Mouse (Mus musculus) thymus, postnatal 25 days (tissue): Measurements from ENCODE around the gene Ctrl.

Experiments used
- DNase-seq: peaks from one replicate; pipeline ENCODE4 v3.0.0; 2022

The Ctrl gene

GRCm38 (mm10) chr8:105937496-105938305 is 4.0 kb upstream of the Ctrl start:
- DNase-seq = peak; percentile 69

DNA sequence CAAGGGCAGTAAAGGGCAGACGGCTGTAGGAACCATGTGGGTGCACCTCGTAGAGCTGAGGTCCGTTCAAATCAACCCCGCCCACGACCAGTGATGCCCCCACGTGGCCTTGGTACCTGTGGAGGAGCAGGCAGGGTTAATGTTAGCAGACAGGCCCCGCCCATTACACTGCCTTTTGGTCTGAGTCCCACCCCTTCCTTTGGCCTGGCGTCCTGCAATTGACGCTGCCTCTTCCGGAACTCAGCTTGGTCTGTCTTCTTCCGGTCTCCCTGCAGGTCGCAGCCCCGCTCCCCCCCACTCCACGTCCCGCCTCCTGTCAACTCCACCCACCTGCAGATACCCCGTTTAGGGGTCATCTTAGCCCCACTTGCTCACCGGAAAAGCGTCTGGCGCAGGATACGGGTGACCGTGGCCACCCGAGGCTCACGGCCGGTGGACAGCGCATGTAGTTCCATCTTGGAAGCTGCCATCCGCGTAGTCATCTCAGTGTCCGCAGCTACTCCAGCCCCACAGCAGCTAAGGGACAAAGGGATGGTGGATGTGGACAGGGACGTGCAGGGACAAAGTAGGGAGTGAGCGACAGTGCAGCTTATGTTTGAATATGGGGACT is 3.3 kb upstream of the Ctrl start:
- peak; percentile 68 for DNase-seq

DNA sequence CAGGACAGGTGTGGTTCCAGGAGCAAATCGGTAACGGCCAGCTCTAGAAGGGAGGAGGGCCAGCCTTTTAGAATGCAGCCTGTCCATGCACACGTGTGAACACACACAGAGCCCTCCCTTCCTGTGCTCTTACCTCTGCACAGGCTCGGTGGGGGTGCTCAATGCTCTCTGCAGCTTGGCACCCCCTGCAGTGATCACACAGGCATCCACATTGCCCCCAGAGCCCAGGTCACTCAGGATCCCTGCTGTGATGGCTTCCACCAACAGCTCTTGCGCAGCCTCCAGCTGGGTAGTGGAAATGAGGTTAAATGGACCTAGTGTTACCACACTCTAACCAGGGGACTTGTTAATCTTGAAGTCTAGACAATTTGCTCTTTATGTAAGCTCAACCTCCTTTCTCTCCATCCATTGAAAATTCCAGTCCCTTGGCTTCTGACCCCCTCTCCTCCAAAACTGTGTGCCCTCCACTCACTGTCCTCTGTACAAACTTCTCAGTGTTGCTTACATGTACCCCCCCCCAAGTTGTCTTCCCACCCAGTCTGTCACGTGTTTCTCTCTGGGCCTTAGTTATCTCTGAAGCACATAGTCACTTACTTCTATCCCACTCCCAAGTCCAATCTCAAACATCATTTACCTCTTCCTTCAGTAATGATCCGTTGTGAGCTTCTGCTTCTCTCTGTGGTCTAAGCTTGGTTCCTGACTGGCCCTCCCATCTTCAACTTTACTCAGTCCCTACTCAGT is 2.4 kb upstream of the Ctrl start:
- no peak for DNase-seq

- DNase-seq = no peak
Observed at GRCm38 (mm10) chr8:105935105-105935504, 1.4 kb upstream of the Ctrl start.

DNA sequence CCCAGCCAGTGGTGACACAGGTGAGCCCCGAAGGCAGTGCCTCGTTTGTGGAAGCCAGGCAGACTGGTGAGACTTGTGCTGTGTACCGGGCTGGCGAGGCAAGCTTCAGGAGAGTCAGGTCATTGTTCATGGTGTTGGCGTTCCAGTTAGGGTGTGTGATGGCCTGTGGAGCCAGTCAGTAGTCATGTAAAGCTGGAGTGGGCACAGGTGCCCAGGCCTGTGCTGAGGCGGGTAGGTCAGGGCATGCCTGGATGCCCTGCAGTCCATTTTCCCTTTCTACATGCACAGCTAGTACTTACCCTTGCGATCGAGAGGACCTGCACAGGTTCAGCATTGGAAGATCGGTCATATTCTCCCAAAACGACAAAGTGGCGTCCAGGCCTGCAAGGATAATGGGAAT is 1.1 kb downstream of the Ctrl start:
- DNase-seq = no peak

GRCm38 (mm10) chr8:105931271-105931670 is 2.4 kb downstream of the Ctrl start:
- DNase-seq = no peak

DNA sequence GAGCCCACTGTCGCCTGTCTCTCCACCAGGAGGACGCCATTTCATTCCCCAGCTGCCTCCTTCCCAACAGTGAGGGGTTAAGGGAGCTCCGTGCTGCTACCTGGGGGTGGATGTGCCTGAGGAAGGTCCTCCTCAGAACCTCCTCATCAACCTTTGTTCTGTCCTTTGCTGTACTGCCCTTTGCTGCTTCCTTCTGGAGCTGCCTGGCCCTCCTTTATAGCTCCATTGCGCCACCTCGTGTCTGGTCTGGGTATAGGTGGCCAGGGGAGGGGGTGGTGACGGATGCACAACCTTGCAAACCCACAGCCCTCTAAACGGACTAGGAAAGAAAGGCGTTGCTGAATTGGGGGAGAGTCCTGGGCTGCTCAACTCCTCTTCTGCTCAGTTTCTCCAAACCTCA is 3.1 kb downstream of the Ctrl start:
- DNase-seq = peak; percentile 92

DNA sequence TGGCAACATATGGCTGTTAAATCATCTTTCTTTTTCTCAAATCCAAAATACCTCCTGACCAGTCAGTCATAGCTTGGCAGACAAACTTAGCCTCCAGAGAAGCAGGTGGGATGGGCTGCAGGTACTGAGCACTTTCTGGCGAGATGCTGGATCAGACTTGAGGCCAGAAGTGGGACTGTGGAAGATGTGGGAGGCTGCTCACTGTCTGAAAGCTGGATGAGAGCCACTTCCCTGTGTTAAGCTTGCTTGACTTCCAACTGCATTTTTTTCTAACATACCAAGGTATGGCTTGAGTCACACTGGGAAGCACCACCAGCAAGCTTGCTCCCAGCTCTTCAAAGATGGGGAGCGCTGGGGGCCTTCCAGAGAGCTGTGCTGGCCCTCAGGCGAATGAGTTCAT is 8.5 kb downstream of the Ctrl start:
- no peak for DNase-seq

DNA sequence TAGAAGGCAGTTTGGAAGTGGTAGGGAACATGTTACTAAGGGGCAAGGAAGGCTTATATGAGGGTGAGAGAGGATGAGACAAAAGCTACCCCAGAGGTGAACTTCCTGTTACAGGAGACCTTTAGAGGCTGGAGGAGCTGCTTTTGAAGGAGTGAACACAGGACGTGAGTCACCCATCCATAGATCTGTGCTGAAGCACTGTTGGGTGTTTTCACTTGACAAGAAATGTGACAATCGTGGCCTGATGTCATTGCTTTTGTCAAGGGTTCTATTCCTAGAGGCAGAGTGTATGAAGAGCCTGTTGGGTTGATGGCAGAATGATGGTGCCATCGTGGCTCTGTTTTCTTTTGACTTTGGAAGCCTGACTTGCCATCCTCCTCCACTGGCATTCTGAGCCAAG is 14.3 kb downstream of the Ctrl start:
- DNase-seq = no peak

DNA sequence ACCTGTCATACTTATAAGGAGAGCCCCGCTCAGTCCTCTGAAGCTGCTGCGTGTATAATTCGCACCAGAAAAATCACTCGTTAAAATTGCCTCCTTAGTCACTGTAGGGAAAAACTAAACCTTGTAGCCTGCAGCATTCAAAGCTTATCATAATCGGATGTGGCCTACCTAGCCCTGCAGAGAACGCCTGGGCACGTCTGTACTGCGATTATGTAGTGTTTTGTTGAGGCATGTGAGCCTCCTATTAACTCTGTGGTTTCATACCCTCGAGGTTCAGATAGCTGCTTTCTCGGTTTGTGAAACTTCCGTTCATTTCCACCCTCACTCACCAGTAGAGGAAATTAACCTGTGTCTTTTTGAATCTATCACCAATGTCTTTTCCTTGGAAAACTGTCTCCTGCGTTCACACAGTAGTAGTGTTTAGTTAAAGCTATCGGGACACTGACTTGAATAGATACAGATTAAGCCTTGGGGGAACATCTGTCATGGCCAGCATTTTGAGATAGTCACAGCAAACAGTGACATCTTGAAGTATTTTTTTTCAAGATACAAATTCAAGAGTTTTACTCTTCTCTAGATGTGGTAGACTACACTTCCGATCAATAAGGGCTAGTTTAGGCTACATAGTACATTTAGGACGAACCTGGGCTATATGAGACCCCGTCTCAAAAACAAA is 32.6 kb downstream of the Ctrl start:
- DNase-seq = no peak

- DNase-seq = peak; percentile 93
Observed at GRCm38 (mm10) chr8:105900180-105900940, 33.3 kb downstream of the Ctrl start, which contains the start of gene Pskh1. Gene Pskh1, plus strand, starts transcription at chr8:105900441.

DNA sequence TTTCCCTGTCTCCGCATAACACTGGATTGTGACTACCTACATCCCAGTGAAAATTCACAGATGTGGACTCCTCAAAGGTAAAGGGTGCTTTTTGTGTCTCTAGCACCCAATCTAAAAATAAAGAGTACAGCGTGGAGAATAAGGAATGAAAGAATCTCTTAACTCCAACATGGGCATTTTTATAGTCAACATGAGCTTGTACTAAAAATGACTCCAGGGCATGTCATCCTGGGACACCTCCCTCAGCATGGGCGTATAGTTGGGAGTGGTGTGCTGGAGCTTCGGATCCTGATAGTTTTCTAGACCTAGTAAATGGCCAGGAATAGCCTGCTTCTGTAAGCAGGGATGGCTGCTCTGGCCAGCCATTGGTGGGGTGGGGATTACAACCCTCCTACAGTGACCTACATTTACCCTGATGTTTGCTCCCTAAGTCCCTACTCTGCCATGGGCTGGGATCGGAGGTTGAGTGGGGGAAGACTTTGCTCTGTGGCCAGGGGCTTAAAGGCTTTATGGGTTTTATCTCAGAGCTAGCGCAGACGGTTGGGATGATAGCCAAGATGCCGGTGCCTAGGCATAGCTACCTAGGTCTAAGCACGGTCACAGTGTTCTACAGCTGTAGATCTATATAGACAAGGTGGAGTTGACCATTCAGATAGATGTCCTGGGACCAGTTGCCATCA is 35.7 kb downstream of the Ctrl start:
- no peak for DNase-seq

- DNase-seq = peak; percentile 31
Observed at GRCm38 (mm10) chr8:105893339-105893738, 40.3 kb downstream of the Ctrl start, which contains the start of gene Nrn1l. Gene Nrn1l, plus strand, starts transcription at chr8:105893567.

DNA sequence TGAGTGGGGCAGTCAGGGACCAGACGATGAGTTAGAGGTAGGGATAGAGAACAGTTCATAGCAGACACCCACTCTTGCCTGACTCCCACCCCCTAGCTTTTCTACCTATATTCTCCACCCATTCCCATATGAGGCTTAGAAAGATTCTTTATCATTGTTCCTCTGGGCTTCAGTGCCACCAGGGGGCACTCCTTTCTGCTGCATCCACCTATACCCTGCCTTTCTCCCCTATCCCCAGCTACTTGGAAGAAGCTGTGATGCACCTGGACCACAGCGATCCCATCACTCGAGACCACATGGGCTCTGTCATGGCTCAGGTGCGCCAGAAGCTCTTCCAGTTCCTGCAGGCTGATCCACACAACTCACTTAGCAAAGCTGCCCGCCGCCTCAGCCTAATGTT is 41.2 kb downstream of the Ctrl start:
- peak; percentile 40 for DNase-seq

DNA sequence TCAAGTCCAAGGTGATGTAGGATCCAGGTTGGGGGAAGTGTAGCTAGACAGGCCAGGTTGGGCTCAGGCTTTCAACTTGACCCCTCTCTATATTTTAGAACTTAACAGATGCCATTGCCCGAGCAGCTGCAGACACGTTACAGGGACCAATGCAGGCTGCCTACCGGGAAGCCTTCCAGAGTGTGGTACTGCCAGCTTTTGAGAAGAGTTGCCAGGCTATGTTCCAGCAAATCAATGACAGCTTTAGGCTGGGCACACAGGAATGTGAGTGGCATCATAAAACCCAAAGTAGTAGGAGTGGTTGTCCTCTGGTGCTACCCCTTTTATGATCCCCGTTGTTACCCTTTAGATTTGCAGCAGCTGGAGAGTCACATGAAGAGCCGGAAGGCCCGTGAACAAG is 42.8 kb downstream of the Ctrl start:
- no peak for DNase-seq

DNA sequence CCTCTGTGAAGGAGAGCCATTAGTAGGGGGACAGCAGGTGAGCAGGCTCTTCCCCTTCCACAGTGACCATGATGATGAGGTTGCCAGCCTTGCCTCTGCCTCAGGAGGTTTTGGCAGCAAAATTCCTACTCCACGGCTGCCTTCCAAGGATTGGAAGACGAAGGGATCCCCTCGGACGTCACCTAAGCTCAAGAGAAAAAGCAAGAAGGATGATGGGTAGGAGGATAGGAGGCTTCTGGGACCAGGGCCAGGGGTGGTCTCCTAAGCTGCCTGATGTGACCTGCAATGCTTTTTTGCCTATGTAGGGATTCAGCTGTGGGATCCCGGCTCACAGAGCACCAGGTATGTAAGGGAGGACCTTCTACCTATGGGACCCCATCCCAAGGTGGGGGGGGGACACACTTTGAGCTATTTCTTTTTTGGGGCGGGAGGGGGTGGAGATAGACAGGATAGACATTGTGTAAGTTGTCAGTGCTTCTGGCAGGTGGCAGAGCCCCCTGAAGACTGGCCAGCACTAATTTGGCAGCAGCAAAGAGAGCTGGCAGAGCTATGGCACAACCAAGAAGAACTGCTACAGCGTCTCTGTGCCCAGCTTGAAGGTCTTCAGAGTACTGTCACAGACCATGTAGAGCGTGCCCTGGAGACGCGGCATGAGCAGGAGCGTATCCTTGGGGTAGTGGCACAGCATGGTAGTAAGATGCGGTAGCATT is 43.8 kb downstream of the Ctrl start:
- DNase-seq = no peak
